Mouse (Mus musculus): Measurements from ENCODE around the gene Opn1mw. TPM values are rescaled to one million over a fixed set of nuclear protein-coding genes. Genes with fewer than 3 reads are reported as not detected.
"Not testable (repeated sequence)": the region's sequence is repeated elsewhere in the genome, so short reads cannot be mapped to it uniquely, and the experiment has no call there.

Gene Opn1mw
- total RNA-seq (2021) = not detected

GRCm38 (mm10) chrX:74127164-74127563 is at the start of gene Opn1mw:
Opn1mw (plus strand) TSS chrX:74127464.
- intact Hi-C loops (cut with DNase I) = no loop called here
- DNase-seq (ENCODE audit: low spot score) = no peak

GRCm38 (mm10) chrX:74084276-74084837 is 42.9 kb upstream of the Opn1mw start:
- intact Hi-C loops (cut with DNase I) = loop anchor here (5.0 kb wide), 2 partner anchors 47 to 62 kb away; partner anchors contain the start of gene Irak1
- no peak for DNase-seq (ENCODE audit: low spot score)

GRCm38 (mm10) chrX:74084946-74085498 is 42.2 kb upstream of the Opn1mw start:
- intact Hi-C loops (cut with DNase I) = loop anchor here (5.0 kb wide), 2 partner anchors 48 to 63 kb away; partner anchors contain the start of gene Irak1
- peak; percentile 72 for DNase-seq (ENCODE audit: low spot score)

GRCm38 (mm10) chrX:74085601-74086038 is 41.6 kb upstream of the Opn1mw start:
- peak; percentile 97 for DNase-seq (ENCODE audit: low spot score)
- intact Hi-C loops (cut with DNase I) = no loop called here

- intact Hi-C loops (cut with DNase I) = no loop called here
- DNase-seq (ENCODE audit: low spot score) = no peak
Measured at GRCm38 (mm10) chrX:74095130-74095529, 32.1 kb upstream of the Opn1mw start.

GRCm38 (mm10) chrX:74103457-74104188 is 23.6 kb upstream of the Opn1mw start:
- intact Hi-C loops (cut with DNase I) = loop anchor here (5.0 kb wide), 1 partner anchor 81 kb away; the partner anchor contains the start of gene Irak1
- DNase-seq (ENCODE audit: low spot score) = no peak

- DNase-seq (ENCODE audit: low spot score) = no peak
- intact Hi-C loops (cut with DNase I) = no loop called here
Measured at GRCm38 (mm10) chrX:74105916-74106315, 21.3 kb upstream of the Opn1mw start.

- intact Hi-C loops (cut with DNase I) = no loop called here
- DNase-seq (ENCODE audit: low spot score) = no peak
Measured at GRCm38 (mm10) chrX:74108747-74109146, 18.5 kb upstream of the Opn1mw start.

GRCm38 (mm10) chrX:74114036-74114435 is 13.2 kb upstream of the Opn1mw start:
- intact Hi-C loops (cut with DNase I) = no loop called here
- DNase-seq (ENCODE audit: low spot score) = no peak

GRCm38 (mm10) chrX:74115511-74115910 is 11.8 kb upstream of the Opn1mw start:
- intact Hi-C loops (cut with DNase I) = loop anchor here (5.0 kb wide), 2 partner anchors 132 to 297 kb away; partner anchors contain the start of gene Flna

GRCm38 (mm10) chrX:74124975-74125374 is 2.3 kb upstream of the Opn1mw start:
- no peak for DNase-seq (ENCODE audit: low spot score)
- intact Hi-C loops (cut with DNase I) = no loop called here

More at GRCm38 (mm10) chrX:74115511-74115910, 11.8 kb upstream of the Opn1mw start:
- peak; percentile 8 for DNase-seq (ENCODE audit: low spot score)

- intact Hi-C loops (cut with DNase I); DNase-seq (ENCODE audit: low spot score): not testable (repeated sequence)
Measured at GRCm38 (mm10) chrX:74135263-74135662, 8.0 kb downstream of the Opn1mw start, which contains the start of gene Mecp2. Mecp2 (minus strand) TSS chrX:74135363.

GRCm38 (mm10) chrX:74167738-74168137 is 40.5 kb downstream of the Opn1mw start, which contains the start of gene Tex28:
Tex28 (minus strand) TSS chrX:74167838.
- intact Hi-C loops (cut with DNase I) = no loop called here
- DNase-seq (ENCODE audit: low spot score) = no peak

- DNase-seq (ENCODE audit: low spot score) = no peak
- intact Hi-C loops (cut with DNase I) = no loop called here
Measured at GRCm38 (mm10) chrX:74176959-74177358, 49.7 kb downstream of the Opn1mw start, which contains the start of gene Tktl1. Tktl1 (plus strand) TSS chrX:74177259.

Other genes with a start within 250 kb of the Opn1mw start
- not detected for gene Avpr2, start 235.4 kb upstream of the Opn1mw start, total RNA-seq (2021)
- 1 to 10 TPM; 2.2 to 2.3 TPM for gene L1cam, start 231.4 kb upstream of the Opn1mw start, total RNA-seq (2021)
- gene Arhgap4, start 205.6 kb upstream of the Opn1mw start, total RNA-seq (2021) = 1 to 10 TPM; 1.5 to 1.8 TPM
- 10 to 100 TPM; 61.5 to 69.3 TPM for gene Naa10, start 205.5 kb upstream of the Opn1mw start, total RNA-seq (2021)
- gene Renbp, start 196.6 kb upstream of the Opn1mw start, total RNA-seq (2021) = 1 to 10 TPM; 5.8 to 6.2 TPM
- 10 to 100 TPM; 39.3 to 41.8 TPM for gene Hcfc1, start 161.1 kb upstream of the Opn1mw start, total RNA-seq (2021)
- gene Irak1, start 103.5 kb upstream of the Opn1mw start, total RNA-seq (2021) = 10 to 100 TPM; 58.1 to 60.1 TPM
- gene Mecp2, start 7.9 kb downstream of the Opn1mw start, total RNA-seq (2021) = 10 to 100 TPM; 27.2 to 30.1 TPM
- not detected for gene Tex28, start 40.4 kb downstream of the Opn1mw start, total RNA-seq (2021)
- gene Tktl1, start 49.8 kb downstream of the Opn1mw start, total RNA-seq (2021) = not detected
- 100 to 1,000 TPM in 1 of 2 experiments, 10 to 100 TPM in 1; 91.7 to 120 TPM for gene Flna, start 122.4 kb downstream of the Opn1mw start, total RNA-seq (2021)
- 10 to 100 TPM; 30.5 to 33.6 TPM for gene Emd, start 127.2 kb downstream of the Opn1mw start, total RNA-seq (2021)
- 100 to 1,000 TPM; 217 to 221 TPM for gene Rpl10, start 143.3 kb downstream of the Opn1mw start, total RNA-seq (2021)
- 10 to 100 TPM; 42.1 to 45.2 TPM for gene Taz, start 154.4 kb downstream of the Opn1mw start, total RNA-seq (2021)
- gene Dnase1l1, start 154.9 kb downstream of the Opn1mw start, total RNA-seq (2021) = 10 to 100 TPM; 13.2 to 17.5 TPM
- 100 to 1,000 TPM; 128 to 139 TPM for gene Atp6ap1, start 169.6 kb downstream of the Opn1mw start, total RNA-seq (2021)
- gene Gdi1, start 177.5 kb downstream of the Opn1mw start, total RNA-seq (2021) = 10 to 100 TPM; 71.4 to 80.9 TPM
- gene Fam50a, start 185.6 kb downstream of the Opn1mw start, total RNA-seq (2021) = 10 to 100 TPM; 23.8 to 25.7 TPM
- 1 to 10 TPM in 1 of 2 experiments, under 1 TPM in 1; 0.81 to 1.1 TPM for gene Plxna3, start 201.6 kb downstream of the Opn1mw start, total RNA-seq (2021)
- gene Lage3, start 226.2 kb downstream of the Opn1mw start, total RNA-seq (2021) = 10 to 100 TPM; 30.6 to 36.7 TPM
- gene Ubl4a, start 245.8 kb downstream of the Opn1mw start, total RNA-seq (2021) = 10 to 100 TPM; 65.9 to 69.6 TPM
- gene Slc10a3, start 245.9 kb downstream of the Opn1mw start, total RNA-seq (2021) = 1 to 10 TPM; 4.3 to 5.4 TPM